Mouse (Mus musculus) intestine, embryonic 15.5 days (tissue): ENCODE measurements around the gene Gdf7. TPM values are rescaled to one million over a fixed set of nuclear protein-coding genes. Genes with fewer than 3 reads are reported as not detected.

Experiments used
- ATAC-seq: fragments of 200-750 bp; cut with Nextera tagmentation; 2 replicates; pipeline ENCODE4 v1.8.0; 2017; ENCODE audit warnings: moderate TSS enrichment, moderate library complexity
- H3K27ac ChIP-seq: fragments of 300-500 bp; sonication (generic); 2 replicates; pipeline ENCODE4 v1.5.1; 2015; ENCODE audit warnings: mild to moderate bottlenecking, inconsistent platforms
- H3K27me3 ChIP-seq: fragments of 300-500 bp; sonication (generic); replicated peaks from 2 replicates; pipeline ENCODE4 v1.6.1; 2015; ENCODE audit warnings: inconsistent platforms
- H3K36me3 ChIP-seq: fragments of 300-500 bp; sonication (generic); 2 replicates; pipeline ENCODE4 v1.6.1; 2015; ENCODE audit warnings: inconsistent platforms
- H3K4me1 ChIP-seq: fragments of 300-500 bp; sonication (generic); replicated peaks from 2 replicates; pipeline ENCODE4 v1.6.1; 2015; ENCODE audit warnings: inconsistent platforms
- H3K4me2 ChIP-seq: fragments of 300-500 bp; sonication (generic); replicated peaks from 2 replicates; pipeline ENCODE4 v1.6.1; 2015; ENCODE audit warnings: mild to moderate bottlenecking, inconsistent platforms
- H3K4me3 ChIP-seq: fragments of 300-500 bp; sonication (generic); replicated peaks from 2 replicates; pipeline ENCODE4 v1.5.1; 2015; ENCODE audit warnings: inconsistent platforms
- H3K9ac ChIP-seq: fragments of 300-500 bp; sonication (generic); 2 replicates; pipeline ENCODE4 v1.6.1; 2015; ENCODE audit warnings: inconsistent platforms
- H3K9me3 ChIP-seq: fragments of 300-500 bp; sonication (generic); 2 replicates; pipeline ENCODE4 v1.6.1; 2016; ENCODE audit warnings: inconsistent platforms
- WGBS: fragments of 180-500 bp; shearing (Covaris S2); methylation state at CpG from one replicate; pipeline ENCODE4 v1.1.7; 2015; 5-methylcytosine and 5-hydroxymethylcytosine counted together
- polyA plus RNA-seq: library from polyadenylated mRNA; unstranded; fragments of >200 nt; fragmentation: Nextera tagmentation; extraction: Ambion mirVana; gene quantifications from 2 replicates; pipeline ENCODE4 v1.2.1, GENCODE M21; 2015

The Gdf7 gene
- polyA plus RNA-seq, 1 experiment from 2014 or later = not detected

- no peak overlapping the region for H3K4me2 ChIP-seq
- 88% methylated on average over 6 of the region's 6 CpGs for WGBS
Observed at GRCm38 (mm10) chr12:8289099-8289498, 12.7 kb downstream of the Gdf7 start.

GRCm38 (mm10) chr12:8287970-8288369, 13.8 kb downstream of the Gdf7 start:
- H3K9me3 ChIP-seq = no peaks in the 10 kb centered on the region
- no peak overlapping the region for H3K27ac ChIP-seq
- H3K36me3 ChIP-seq = no peaks in the 10 kb centered on the region
- no peak for ATAC-seq
- no peaks in the 10 kb centered on the region for H3K4me1 ChIP-seq
- no peak overlapping the region for H3K4me3 ChIP-seq
- H3K9ac ChIP-seq = no peak overlapping the region
- no peak overlapping the region for H3K4me2 ChIP-seq
- H3K27me3 ChIP-seq = no peaks in the 10 kb centered on the region
- WGBS = 63% methylated on average over 3 of the region's 3 CpGs

More at GRCm38 (mm10) chr12:8289099-8289498, 12.7 kb downstream of the Gdf7 start:
- H3K9me3 ChIP-seq = no peaks in the 10 kb centered on the region
- no peaks in the 10 kb centered on the region for H3K4me1 ChIP-seq
- ATAC-seq = no peak
- H3K27ac ChIP-seq = no peak overlapping the region
- H3K36me3 ChIP-seq = no peaks in the 10 kb centered on the region
- H3K9ac ChIP-seq = no peak overlapping the region
- no peak overlapping the region for H3K4me3 ChIP-seq
- no peaks in the 10 kb centered on the region for H3K27me3 ChIP-seq

DNA sequence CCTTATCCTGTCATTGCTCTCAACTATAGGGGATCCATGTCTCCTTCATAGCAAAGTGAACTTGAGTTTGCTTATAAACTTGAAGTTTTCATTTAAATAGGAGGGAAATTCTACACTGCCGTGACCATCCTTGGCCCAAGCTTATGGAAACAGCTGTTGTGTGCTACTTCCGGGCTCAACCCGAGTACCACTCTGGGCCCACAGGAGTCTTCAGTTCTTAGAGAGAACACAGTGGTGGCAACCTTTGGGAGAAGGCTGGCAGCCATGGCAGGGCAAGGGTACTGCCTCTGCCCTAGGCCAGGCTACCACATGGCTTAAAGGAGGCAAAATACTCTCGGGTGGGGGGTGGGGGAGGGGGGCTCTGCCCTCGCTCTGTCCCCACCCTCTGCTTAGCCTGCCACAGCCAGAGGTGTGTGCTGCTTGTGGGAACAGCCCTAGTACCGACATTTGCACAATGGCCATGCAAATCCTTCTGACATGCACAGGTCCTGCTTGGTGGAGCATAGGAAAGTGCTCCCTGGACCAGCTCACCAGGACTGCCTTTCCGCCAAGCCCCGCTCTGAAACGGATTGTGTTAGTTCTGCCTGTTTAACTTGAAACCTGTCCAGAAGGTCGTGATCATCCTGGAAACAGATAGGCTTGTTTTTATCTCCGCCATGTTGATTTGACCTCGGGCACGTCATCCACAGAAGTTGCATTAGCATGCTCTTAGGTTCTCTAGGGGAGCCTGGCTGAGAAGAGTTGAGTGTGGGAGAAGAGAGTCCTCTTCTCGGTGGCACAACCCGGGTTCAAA, 20.3 kb downstream of the Gdf7 start:
- WGBS = 87% methylated on average over 15 of the region's 15 CpGs
- Histone ChIP-seq H3K4me3 (no peak overlapping the region), H3K36me3 (no peaks in the 10 kb centered on the region; the same call in 1 of the 2 replicates), H3K27me3 (no peaks in the 10 kb centered on the region), H3K4me1 (no peaks in the 10 kb centered on the region), H3K9ac (no peak overlapping the region), H3K27ac (no peak overlapping the region), H3K9me3 (no peaks in the 10 kb centered on the region), H3K4me2 (no peak overlapping the region)
- ATAC-seq = no peak

DNA sequence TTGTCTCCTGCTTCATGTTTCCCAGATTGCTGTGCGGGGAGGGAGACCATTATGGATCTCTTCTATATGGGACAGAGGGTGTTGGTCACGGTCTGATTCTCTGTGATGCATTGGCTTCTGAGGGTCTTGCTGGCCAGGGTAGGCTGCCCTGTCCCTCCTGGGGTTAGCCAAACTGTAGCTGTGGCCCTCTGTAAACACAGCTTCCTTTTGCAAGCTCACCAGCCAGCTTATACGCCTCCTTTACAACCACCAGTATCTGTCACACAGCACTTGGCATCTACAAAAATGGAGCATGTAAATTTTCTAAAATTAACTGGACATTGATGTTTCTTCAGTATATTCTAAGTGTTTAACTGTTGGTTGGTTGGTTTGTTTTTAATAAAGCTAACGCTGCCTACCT, 26.3 kb downstream of the Gdf7 start:
- 89% methylated on average over 4 of the region's 4 CpGs for WGBS
- Histone ChIP-seq H3K36me3 (no peaks in the 10 kb centered on the region), H3K4me1 (no peaks in the 10 kb centered on the region), H3K9ac (no peak overlapping the region), H3K27me3 (no peaks in the 10 kb centered on the region), H3K4me3 (no peak overlapping the region), H3K4me2 (no peak overlapping the region), H3K9me3 (no peaks in the 10 kb centered on the region), H3K27ac (no peak overlapping the region)
- no peak for ATAC-seq

- no peaks in the 10 kb centered on the region for H3K4me1 ChIP-seq
- no peaks in the 10 kb centered on the region for H3K36me3 ChIP-seq
- no peak overlapping the region for H3K4me2 ChIP-seq
- no peaks in the 10 kb centered on the region for H3K27me3 ChIP-seq
- H3K4me3 ChIP-seq = no peak overlapping the region
- H3K9ac ChIP-seq = no peak overlapping the region
- 83% methylated on average over 6 of the region's 6 CpGs for WGBS
- no peak overlapping the region for H3K27ac ChIP-seq
- ATAC-seq = peak; percentile 79
- no peaks in the 10 kb centered on the region for H3K9me3 ChIP-seq
Observed at GRCm38 (mm10) chr12:8273471-8274171, 28.1 kb downstream of the Gdf7 start.

DNA sequence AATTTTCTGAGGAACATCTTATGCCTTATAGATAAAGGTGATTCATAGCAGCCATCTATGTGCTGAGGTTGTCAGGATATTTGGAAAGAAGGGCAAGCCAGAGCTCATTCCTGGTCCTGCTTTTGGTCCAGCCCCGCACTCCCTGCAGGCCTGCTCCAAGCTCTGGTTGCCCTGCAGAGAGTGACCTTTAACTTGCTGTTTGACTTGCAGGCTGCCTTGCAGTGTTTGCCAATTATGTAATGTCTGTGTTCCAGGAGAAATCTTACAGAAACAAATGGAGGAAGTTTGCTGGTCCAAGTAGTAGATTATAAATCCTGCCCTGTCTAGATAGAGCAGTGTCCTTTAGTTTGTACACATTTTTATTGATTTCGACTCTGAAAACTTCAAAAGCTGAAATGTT, 30.3 kb downstream of the Gdf7 start:
- Histone ChIP-seq H3K27me3 (no peaks in the 10 kb centered on the region), H3K36me3 (no peaks in the 10 kb centered on the region), H3K4me1 (no peaks in the 10 kb centered on the region), H3K9me3 (no peaks in the 10 kb centered on the region), H3K27ac (no peak overlapping the region), H3K4me2 (no peak overlapping the region), H3K4me3 (no peak overlapping the region), H3K9ac (no peak overlapping the region)
- 75% methylated on average over 2 of the region's 2 CpGs for WGBS
- ATAC-seq = no peak

DNA sequence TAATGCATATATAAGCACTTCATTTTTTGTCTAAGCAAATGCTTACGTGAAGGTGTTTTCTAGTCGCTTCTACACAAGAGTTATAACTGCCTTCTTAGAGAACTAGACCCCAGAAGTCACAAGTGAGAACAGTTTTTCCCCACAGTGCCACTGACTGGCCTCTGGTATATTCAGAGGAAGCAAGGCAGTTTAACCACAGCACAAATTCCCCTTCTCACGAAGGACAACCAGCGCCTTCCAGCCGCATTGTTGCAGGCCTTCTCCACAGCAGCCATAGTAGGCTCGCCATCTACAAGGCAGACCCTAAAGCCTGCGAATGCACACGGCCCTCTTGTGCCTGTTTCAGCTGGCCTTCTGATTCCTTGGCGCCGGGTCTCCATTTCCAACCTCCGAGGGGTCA, 32.1 kb downstream of the Gdf7 start:
- no peak overlapping the region for H3K4me3 ChIP-seq
- H3K27ac ChIP-seq = no peak overlapping the region
- no peaks in the 10 kb centered on the region for H3K9me3 ChIP-seq
- H3K4me2 ChIP-seq = no peak overlapping the region
- no peak for ATAC-seq
- 93% methylated on average over 11 of the region's 11 CpGs for WGBS
- H3K9ac ChIP-seq = no peak overlapping the region
- no peaks in the 10 kb centered on the region for H3K36me3 ChIP-seq
- H3K4me1 ChIP-seq = no peaks in the 10 kb centered on the region
- no peaks in the 10 kb centered on the region for H3K27me3 ChIP-seq

- H3K27ac ChIP-seq = no peak overlapping the region
- no peaks in the 10 kb centered on the region for H3K4me1 ChIP-seq
- no peak overlapping the region for H3K4me2 ChIP-seq
- no peak overlapping the region for H3K4me3 ChIP-seq
- H3K9ac ChIP-seq = no peak overlapping the region
- no peaks in the 10 kb centered on the region for H3K27me3 ChIP-seq
- WGBS = 81% methylated on average over 7 of the region's 7 CpGs
- H3K36me3 ChIP-seq = no peaks in the 10 kb centered on the region
- no peaks in the 10 kb centered on the region for H3K9me3 ChIP-seq
- no peak for ATAC-seq
Observed at GRCm38 (mm10) chr12:8266311-8266710, 35.4 kb downstream of the Gdf7 start.

DNA sequence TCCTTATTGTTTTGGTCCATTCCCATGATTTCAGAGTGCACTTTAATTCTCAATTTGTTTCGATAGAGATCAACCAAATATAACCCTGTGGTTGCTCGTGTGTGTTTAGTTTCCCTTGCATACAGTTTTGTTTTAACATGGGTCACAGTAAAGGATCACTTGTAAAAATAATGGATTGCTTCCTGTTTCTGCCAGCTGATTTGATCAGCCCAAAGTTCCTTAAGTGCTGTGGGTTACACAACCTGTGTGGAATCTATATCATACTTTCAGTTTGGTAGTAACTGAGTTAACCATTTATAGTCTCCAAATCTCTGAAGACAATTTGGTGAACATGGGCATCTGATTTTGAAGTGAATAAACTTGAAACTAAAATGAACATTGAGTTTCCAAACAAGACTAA, 41.5 kb downstream of the Gdf7 start:
- Histone ChIP-seq H3K27ac (no peak overlapping the region), H3K4me2 (no peak overlapping the region), H3K9me3 (no peaks in the 10 kb centered on the region), H3K36me3 (no peaks in the 10 kb centered on the region), H3K27me3 (no peaks in the 10 kb centered on the region), H3K4me3 (no peak overlapping the region), H3K4me1 (no peaks in the 10 kb centered on the region), H3K9ac (no peak overlapping the region)
- no peak for ATAC-seq
- 46% methylated on average over 2 of the region's 2 CpGs for WGBS

Other genes starting within 250 kb of the Gdf7 start
- 60.4 and 63.2 TPM in 2 replicates for gene Ldah, start 93.8 kb downstream of the Gdf7 start, polyA plus RNA-seq
- 21.4 and 23.4 TPM in 2 replicates for gene Hs1bp3, start 11.5 kb upstream of the Gdf7 start, polyA plus RNA-seq
- 32.2 and 32.4 TPM in 2 replicates for gene Rhob, start 198.1 kb upstream of the Gdf7 start, polyA plus RNA-seq